Mouse (Mus musculus) lung, postnatal 0 days (tissue): ENCODE measurements around the gene Fbxo33. TPM values are rescaled to one million over a fixed set of nuclear protein-coding genes. Genes with fewer than 3 reads are reported as not detected.

Source experiments
- ATAC-seq: fragments of 200-750 bp; cut with Nextera tagmentation; 2 replicates; pipeline ENCODE4 v1.8.0; 2017; ENCODE audit warnings: moderate library complexity
- DNase-seq: peaks from one replicate; pipeline ENCODE4 v3.0.0-alpha.2; 2016; ENCODE audit warnings: low spot score
- H3K27ac ChIP-seq: fragments of 300-500 bp; sonication (generic); 2 replicates; pipeline ENCODE4 v1.5.1; 2014; ENCODE audit warnings: antibody characterized with exemption, mild to moderate bottlenecking, low read length, mixed read lengths
- H3K27me3 ChIP-seq: fragments of 300-500 bp; sonication (generic); replicated peaks from 2 replicates; pipeline ENCODE4 v1.6.1; 2014; ENCODE audit warnings: low read length, mixed read lengths; ENCODE audit not compliant: insufficient read depth
- H3K36me3 ChIP-seq: fragments of 300-500 bp; sonication (generic); 2 replicates; pipeline ENCODE4 v1.6.1; 2014; ENCODE audit warnings: low read length, mixed read lengths; ENCODE audit not compliant: insufficient read depth
- H3K4me1 ChIP-seq: fragments of 300-500 bp; sonication (generic); 2 replicates; pipeline ENCODE4 v1.6.1; 2014; ENCODE audit warnings: antibody characterized with exemption, low read depth, low read length, mixed read lengths; ENCODE audit not compliant: insufficient read depth
- H3K4me2 ChIP-seq: fragments of 300-500 bp; sonication (generic); replicated peaks from 2 replicates; pipeline ENCODE4 v1.6.1; 2014; ENCODE audit warnings: low read depth, mild to moderate bottlenecking, low read length, moderate library complexity, mixed read lengths
- H3K4me3 ChIP-seq: fragments of 300-500 bp; sonication (generic); 2 replicates; pipeline ENCODE4 v1.5.1; 2014; ENCODE audit warnings: low read depth, low read length
- H3K9ac ChIP-seq: fragments of 300-500 bp; sonication (generic); replicated peaks from 2 replicates; pipeline ENCODE4 v1.6.1; 2014; ENCODE audit warnings: low read depth, mild to moderate bottlenecking
- H3K9me3 ChIP-seq: fragments of 300-500 bp; sonication (generic); 2 replicates; pipeline ENCODE4 v1.6.1; 2016; ENCODE audit warnings: low read length, mixed read lengths
- CTCF ChIP-seq: IDR thresholded peaks from 2 replicates; pipeline ENCODE4 v1.5.1; 2016; ENCODE audit warnings: antibody characterized with exemption, mild to moderate bottlenecking
- EP300 ChIP-seq: IDR thresholded peaks from 2 replicates; pipeline ENCODE4 v1.6.1; 2016; ENCODE audit warnings: antibody characterized with exemption, mild to moderate bottlenecking, control low read depth
- WGBS: fragments of 180-500 bp; shearing (Covaris S2); extraction: QIAGEN DNeasy Blood & Tissue Kit; methylation state at CpG from one replicate; pipeline ENCODE4 v1.1.7; 2014; 5-methylcytosine and 5-hydroxymethylcytosine counted together
- polyA plus RNA-seq: library from polyadenylated mRNA; unstranded; fragments of >200 nt; fragmentation: Nextera tagmentation; extraction: Ambion mirVana; gene quantifications from 2 replicates; pipeline ENCODE4 v1.2.1, GENCODE M21; 2015

The Fbxo33 gene
- polyA plus RNA-seq, 1 experiment from 2014 or later, result 11.7 TPM

- H3K4me2 ChIP-seq, result peak overlapping the region; percentile 76
- TF ChIP-seq CTCF (no peak), EP300 (no peak)
- no peaks in the 10 kb centered on the region for H3K9me3 ChIP-seq
- H3K36me3 ChIP-seq, result no peaks in the 10 kb centered on the region
- no peaks in the 10 kb centered on the region for H3K27me3 ChIP-seq
- H3K27ac ChIP-seq, result peak overlapping the region; percentile 97
- H3K4me3 ChIP-seq, result peak overlapping the region; percentile 98
- ATAC-seq (peak; percentile 23; the same call in 1 of the 2 replicates), DNase-seq (peak; percentile 34)
- peaks cover 5% of the 10 kb centered on the region; the same call in 1 of the 2 replicates for H3K4me1 ChIP-seq
- H3K9ac ChIP-seq, result peak overlapping the region; percentile 89
- under 1% methylated on average over 60 of the region's 69 CpGs for WGBS
Measured at GRCm38 (mm10) chr12:59218640-59219321, 744 bp downstream of the Fbxo33 start.

- H3K27me3 ChIP-seq, result no peaks in the 10 kb centered on the region
- TF ChIP-seq EP300 (no peak), CTCF (no peak)
- H3K27ac ChIP-seq, result no peak overlapping the region
- H3K36me3 ChIP-seq, result no peaks in the 10 kb centered on the region
- no peak overlapping the region for H3K9ac ChIP-seq
- no peaks in the 10 kb centered on the region for H3K9me3 ChIP-seq
- peaks cover 5% of the 10 kb centered on the region; the same call in 1 of the 2 replicates for H3K4me1 ChIP-seq
- peak overlapping the region; percentile 76; the same call in 1 of the 2 replicates for H3K4me2 ChIP-seq
- no peak for DNase-seq
- no peak for ATAC-seq
- 83% methylated on average over 3 of the region's 3 CpGs for WGBS
- H3K4me3 ChIP-seq, result no peak overlapping the region
Measured at GRCm38 (mm10) chr12:59217331-59217730, 2.2 kb downstream of the Fbxo33 start.

- no peak for ATAC-seq
- Histone ChIP-seq H3K27ac (no peak overlapping the region), H3K27me3 (no peaks in the 10 kb centered on the region), H3K4me1 (peaks cover 5% of the 10 kb centered on the region; the same call in 1 of the 2 replicates), H3K9me3 (no peaks in the 10 kb centered on the region), H3K4me3 (no peak overlapping the region), H3K4me2 (no peak overlapping the region), H3K9ac (no peak overlapping the region), H3K36me3 (no peaks in the 10 kb centered on the region)
- no peak for DNase-seq
- 68% methylated on average over 6 of the region's 6 CpGs for WGBS
- TF ChIP-seq EP300 (no peak), CTCF (no peak)
Measured at GRCm38 (mm10) chr12:59216676-59217266, 2.8 kb downstream of the Fbxo33 start.

GRCm38 (mm10) chr12:59216176-59216575 lies 3.3 kb downstream of the Fbxo33 start:
- TF ChIP-seq EP300 (no peak), CTCF (no peak)
- Histone ChIP-seq H3K9me3 (no peaks in the 10 kb centered on the region), H3K27me3 (no peaks in the 10 kb centered on the region), H3K9ac (no peak overlapping the region), H3K4me2 (no peak overlapping the region), H3K4me3 (no peak overlapping the region), H3K4me1 (peaks cover 5% of the 10 kb centered on the region; the same call in 1 of the 2 replicates), H3K36me3 (no peaks in the 10 kb centered on the region), H3K27ac (no peak overlapping the region)
- ATAC-seq, result no peak
- 84% methylated on average over 4 of the region's 4 CpGs for WGBS
- DNase-seq, result no peak

GRCm38 (mm10) chr12:59207814-59208213 lies 11.7 kb downstream of the Fbxo33 start:
- no peak for TF ChIP-seq CTCF
- TF ChIP-seq EP300, result no peak
- H3K27ac ChIP-seq, result no peak overlapping the region

GRCm38 (mm10) chr12:59207000-59207390 lies 12.5 kb downstream of the Fbxo33 start:
- no peak overlapping the region for H3K9ac ChIP-seq
- H3K4me2 ChIP-seq, result no peak overlapping the region
- no peak overlapping the region for H3K4me3 ChIP-seq
- H3K36me3 ChIP-seq, result no peaks in the 10 kb centered on the region; the same call in 1 of the 2 replicates
- no peak for ATAC-seq
- H3K27me3 ChIP-seq, result no peaks in the 10 kb centered on the region
- WGBS, result 65% methylated on average over 3 of the region's 3 CpGs
- no peak overlapping the region for H3K27ac ChIP-seq
- no peak for TF ChIP-seq CTCF
- no peak for TF ChIP-seq EP300
- no peaks in the 10 kb centered on the region for H3K4me1 ChIP-seq
- no peak for DNase-seq
- H3K9me3 ChIP-seq, result no peaks in the 10 kb centered on the region

More at GRCm38 (mm10) chr12:59207814-59208213, 11.7 kb downstream of the Fbxo33 start:
- ATAC-seq (no peak), DNase-seq (no peak)
- Histone ChIP-seq H3K36me3 (no peaks in the 10 kb centered on the region; the same call in 1 of the 2 replicates), H3K4me2 (no peak overlapping the region), H3K27me3 (no peaks in the 10 kb centered on the region), H3K9me3 (no peaks in the 10 kb centered on the region), H3K4me1 (no peaks in the 10 kb centered on the region), H3K4me3 (no peak overlapping the region), H3K9ac (no peak overlapping the region)
- 88% methylated on average over 1 of the region's 1 CpGs for WGBS
